Mouse (Mus musculus) liver, embryonic 15.5 days (tissue): ENCODE results near the gene Il1r1. TPM values are rescaled to one million over a fixed set of nuclear protein-coding genes. Genes with fewer than 3 reads are reported as not detected.
A peak's percentile ranks its signal among the peaks of the same experiment; 100 is the strongest.

Experiments
- ATAC-seq: fragments of 200-750 bp; cut with Nextera tagmentation; 2 replicates; pipeline ENCODE4 v1.8.0; 2017; ENCODE audit warnings: moderate number of reproducible peaks, mild to moderate bottlenecking, moderate library complexity; ENCODE audit not compliant: insufficient read depth
- H3K27ac ChIP-seq: fragments of 300-500 bp; sonication (generic); replicated peaks from 2 replicates; pipeline ENCODE4 v1.5.1; 2015; ENCODE audit warnings: mild to moderate bottlenecking, inconsistent platforms
- H3K27me3 ChIP-seq: fragments of 300-500 bp; sonication (generic); 2 replicates; pipeline ENCODE4 v1.6.1; 2015; ENCODE audit warnings: mild to moderate bottlenecking, inconsistent platforms
- H3K36me3 ChIP-seq: fragments of 300-500 bp; sonication (generic); replicated peaks from 2 replicates; pipeline ENCODE4 v1.6.1; 2015; ENCODE audit warnings: moderate library complexity, mild to moderate bottlenecking, inconsistent platforms
- H3K4me1 ChIP-seq: fragments of 300-500 bp; sonication (generic); replicated peaks from 2 replicates; pipeline ENCODE4 v1.6.1; 2015; ENCODE audit warnings: inconsistent platforms
- H3K4me2 ChIP-seq: fragments of 300-500 bp; sonication (generic); 2 replicates; pipeline ENCODE4 v1.6.1; 2015; ENCODE audit warnings: moderate library complexity, mild to moderate bottlenecking, inconsistent platforms
- H3K4me3 ChIP-seq: fragments of 300-500 bp; sonication (generic); replicated peaks from 2 replicates; pipeline ENCODE4 v1.5.1; 2015; ENCODE audit warnings: mild to moderate bottlenecking, inconsistent platforms
- H3K9ac ChIP-seq: fragments of 300-500 bp; sonication (generic); 2 replicates; pipeline ENCODE4 v1.6.1; 2015; ENCODE audit warnings: moderate library complexity, mild to moderate bottlenecking, inconsistent platforms
- H3K9me3 ChIP-seq: fragments of 300-500 bp; sonication (generic); replicated peaks from 2 replicates; pipeline ENCODE4 v1.6.1; 2016; ENCODE audit warnings: inconsistent platforms
- WGBS: fragments of 180-500 bp; shearing (Covaris S2); methylation state at CpG from one replicate; pipeline ENCODE4 v1.1.7; 2015; ENCODE audit warnings: mixed read lengths; ENCODE audit not compliant: insufficient replicate concordance; 5-methylcytosine and 5-hydroxymethylcytosine counted together
- polyA plus RNA-seq: library from polyadenylated mRNA; unstranded; fragments of >200 nt; fragmentation: Nextera tagmentation; extraction: Ambion mirVana; gene quantifications from 2 replicates; pipeline ENCODE4 v1.2.1, GENCODE M21; 2015

The Il1r1 gene
- polyA plus RNA-seq, 1 experiment from 2014 or later, result 7.5 TPM

- Histone ChIP-seq H3K4me1 (no peaks in the 10 kb centered on the region), H3K9me3 (no peaks in the 10 kb centered on the region), H3K27ac (0 out of 2 replicates have a peak overlapping the region, but pooled peaks have one; percentile 53), H3K4me2 (no peak overlapping the region), H3K9ac (no peak overlapping the region), H3K4me3 (no peak overlapping the region), H3K36me3 (no peaks in the 10 kb centered on the region), H3K27me3 (no peaks in the 10 kb centered on the region)
- ATAC-seq, result peak; percentile 25; the same call in 1 of the 2 replicates
- 69% methylated on average over 5 of the region's 5 CpGs for WGBS
Observed at GRCm38 (mm10) chr1:40253940-40254339, 29.1 kb downstream of the Il1r1 start.

DNA sequence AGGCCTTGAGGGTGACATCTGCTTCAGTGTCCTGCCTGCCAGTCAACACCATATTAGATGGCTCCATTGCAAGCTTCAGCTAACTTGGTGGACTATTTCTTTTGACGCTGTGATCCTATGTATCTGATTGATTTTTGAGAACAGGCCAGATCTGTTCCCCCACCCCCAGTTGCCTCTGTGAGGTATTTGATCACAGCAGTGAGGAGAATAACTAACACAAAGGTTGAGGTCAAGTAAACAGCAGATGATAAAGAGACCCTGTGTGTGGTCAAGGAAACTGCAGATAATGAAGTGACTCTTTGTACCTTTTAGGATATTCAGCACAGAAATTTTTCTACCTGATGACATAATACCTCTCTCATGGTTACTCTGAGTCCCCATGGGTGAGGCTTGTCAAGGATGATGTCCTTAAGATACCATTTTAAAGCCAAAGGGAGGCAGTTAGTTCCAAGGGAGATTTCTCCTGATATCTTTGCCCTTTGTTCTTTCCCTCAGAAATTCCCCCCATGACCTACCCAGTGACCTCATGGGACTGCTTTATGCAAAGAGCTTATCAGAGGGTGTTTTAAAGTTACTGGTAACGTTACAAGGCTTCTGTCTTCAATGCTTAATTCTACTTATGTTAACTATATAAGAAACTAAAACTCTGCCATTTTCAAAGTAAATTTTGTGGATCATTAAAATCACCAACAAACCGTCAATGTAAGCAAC, 29.6 kb downstream of the Il1r1 start:
- H3K4me3 ChIP-seq, result no peak overlapping the region
- 50% methylated on average over 3 of the region's 3 CpGs for WGBS
- no peaks in the 10 kb centered on the region for H3K4me1 ChIP-seq
- peak; percentile 63 for ATAC-seq
- H3K36me3 ChIP-seq, result no peaks in the 10 kb centered on the region
- peak overlapping the region; percentile 53; the same call in 1 of the 2 replicates for H3K27ac ChIP-seq
- no peaks in the 10 kb centered on the region for H3K27me3 ChIP-seq
- H3K9me3 ChIP-seq, result no peaks in the 10 kb centered on the region
- no peak overlapping the region for H3K4me2 ChIP-seq
- no peak overlapping the region for H3K9ac ChIP-seq

DNA sequence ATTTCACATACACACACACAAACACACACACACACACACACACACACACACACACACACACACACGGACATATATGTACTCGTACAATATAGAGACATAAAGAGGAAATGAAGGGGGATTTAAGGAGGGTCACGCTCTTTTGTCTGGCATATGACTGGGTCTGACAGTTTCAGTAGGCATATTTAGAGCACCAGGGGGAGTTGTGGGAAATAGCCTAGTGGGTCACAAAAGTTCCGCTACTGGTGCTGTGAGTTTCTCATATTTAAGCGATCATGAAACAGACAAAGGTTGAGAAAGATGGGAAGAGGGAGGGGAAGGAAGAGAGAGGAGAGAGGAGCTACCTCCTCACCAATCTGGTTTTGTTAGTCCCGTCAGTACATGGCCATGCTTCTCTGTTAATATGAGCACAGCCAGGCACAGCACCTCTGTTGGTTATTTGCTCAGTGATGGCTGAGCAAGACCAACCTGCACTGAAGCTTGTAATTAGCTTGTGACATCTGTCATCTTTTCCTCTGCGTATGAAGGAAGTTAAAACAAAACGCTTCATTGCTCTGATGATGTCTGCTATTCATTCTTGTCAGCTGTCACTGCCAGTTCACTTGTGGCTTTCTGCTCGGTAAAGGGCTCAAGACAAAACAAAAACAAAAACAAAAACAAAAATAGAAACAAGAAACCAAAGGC, 37.7 kb downstream of the Il1r1 start:
- 44% methylated on average over 9 of the region's 9 CpGs for WGBS
- Histone ChIP-seq H3K4me1 (peaks cover 22% of the 10 kb centered on the region), H3K9ac (no peak overlapping the region), H3K36me3 (no peaks in the 10 kb centered on the region), H3K9me3 (no peaks in the 10 kb centered on the region), H3K4me2 (no peak overlapping the region), H3K27ac (no peak overlapping the region), H3K4me3 (no peak overlapping the region), H3K27me3 (peaks cover 33% of the 10 kb centered on the region)
- ATAC-seq, result no peak

- WGBS, result 16% methylated on average over 7 of the region's 7 CpGs
- no peaks in the 10 kb centered on the region for H3K9me3 ChIP-seq
- no peak overlapping the region for H3K4me3 ChIP-seq
- peaks cover 22% of the 10 kb centered on the region for H3K4me1 ChIP-seq
- no peak for ATAC-seq
- H3K27me3 ChIP-seq, result peaks cover 33% of the 10 kb centered on the region
- H3K36me3 ChIP-seq, result no peaks in the 10 kb centered on the region
- no peak overlapping the region for H3K27ac ChIP-seq
- no peak overlapping the region for H3K4me2 ChIP-seq
- H3K9ac ChIP-seq, result no peak overlapping the region
Observed at GRCm38 (mm10) chr1:40263122-40263498, 38.2 kb downstream of the Il1r1 start.

- Histone ChIP-seq H3K4me1 (peaks cover 22% of the 10 kb centered on the region), H3K27me3 (peaks cover 33% of the 10 kb centered on the region), H3K4me2 (no peak overlapping the region), H3K36me3 (no peaks in the 10 kb centered on the region), H3K9me3 (no peaks in the 10 kb centered on the region), H3K27ac (no peak overlapping the region), H3K9ac (no peak overlapping the region), H3K4me3 (no peak overlapping the region)
- 68% methylated on average over 8 of the region's 8 CpGs for WGBS
- ATAC-seq, result no peak
Observed at GRCm38 (mm10) chr1:40263679-40264078, 38.8 kb downstream of the Il1r1 start.

GRCm38 (mm10) chr1:40265301-40265835, 40.5 kb downstream of the Il1r1 start:
- H3K27me3 ChIP-seq, result peaks cover 33% of the 10 kb centered on the region
- H3K9ac ChIP-seq, result no peak overlapping the region
- no peaks in the 10 kb centered on the region for H3K9me3 ChIP-seq
- no peaks in the 10 kb centered on the region for H3K36me3 ChIP-seq
- no peak overlapping the region for H3K4me2 ChIP-seq
- 32% methylated on average over 6 of the region's 6 CpGs for WGBS
- H3K27ac ChIP-seq, result no peak overlapping the region
- no peak overlapping the region for H3K4me3 ChIP-seq
- ATAC-seq, result no peak
- peaks cover 26% of the 10 kb centered on the region for H3K4me1 ChIP-seq

DNA sequence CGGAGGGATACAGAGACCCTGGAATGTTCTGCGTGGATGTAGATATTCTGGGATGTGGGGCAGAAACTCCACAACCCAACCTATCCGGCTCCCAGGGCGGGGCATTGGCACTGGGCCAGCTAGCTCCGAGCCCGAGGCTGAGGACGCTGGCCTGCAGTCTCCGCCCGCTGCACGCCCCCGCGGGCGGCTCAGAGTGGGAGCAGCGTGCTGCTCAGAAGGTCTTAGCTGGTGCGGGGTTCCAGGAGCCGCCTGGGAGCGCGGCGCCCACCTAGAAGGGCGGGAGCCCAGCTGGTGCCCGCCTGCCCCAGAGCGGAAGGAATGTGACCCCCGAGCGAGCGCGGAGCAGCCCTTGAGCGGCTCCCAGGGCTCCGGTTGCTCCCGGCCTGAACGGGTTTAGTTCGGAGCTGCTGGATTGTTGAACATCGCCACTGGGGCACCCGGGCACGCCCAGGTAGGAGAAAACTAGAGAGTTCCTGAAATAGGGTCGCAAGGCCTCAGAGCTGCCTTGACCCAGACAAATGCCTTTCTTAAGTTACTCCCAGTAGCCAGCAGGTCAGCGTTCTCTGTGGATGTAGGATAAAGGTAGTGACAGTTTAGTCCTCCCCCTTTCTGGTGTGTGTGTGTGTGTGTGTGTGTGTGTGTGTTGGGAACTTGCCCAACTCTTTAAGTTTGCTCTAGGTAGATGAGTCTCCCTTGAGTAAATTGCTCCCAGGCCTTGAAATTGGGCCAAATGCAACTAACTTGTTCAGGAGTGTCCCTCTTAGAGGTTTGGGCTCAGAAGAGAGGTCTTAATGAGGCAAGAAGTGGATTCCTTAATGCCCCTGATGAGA, 41.8 kb downstream of the Il1r1 start:
- ATAC-seq, result peak; percentile 57
- WGBS, result 5% methylated on average over 36 of the region's 36 CpGs
- Histone ChIP-seq H3K4me1 (peaks cover 32% of the 10 kb centered on the region), H3K4me3 (peak overlapping the region; percentile 55), H3K36me3 (no peaks in the 10 kb centered on the region), H3K9ac (peak overlapping the region; percentile 50; the same call in 1 of the 2 replicates), H3K9me3 (no peaks in the 10 kb centered on the region), H3K27me3 (peaks cover 33% of the 10 kb centered on the region), H3K4me2 (peak overlapping the region; percentile 57), H3K27ac (peak overlapping the region; percentile 55; the same call in 1 of the 2 replicates)

- peaks cover 33% of the 10 kb centered on the region for H3K27me3 ChIP-seq
- 65% methylated on average over 6 of the region's 6 CpGs for WGBS
- H3K4me1 ChIP-seq, result peaks cover 27% of the 10 kb centered on the region
- no peak overlapping the region for H3K9ac ChIP-seq
- no peak overlapping the region for H3K27ac ChIP-seq
- H3K36me3 ChIP-seq, result no peaks in the 10 kb centered on the region
- H3K4me3 ChIP-seq, result peak overlapping the region; percentile 55; the same call in 1 of the 2 replicates
- H3K4me2 ChIP-seq, result peak overlapping the region; percentile 57
- no peaks in the 10 kb centered on the region for H3K9me3 ChIP-seq
- no peak for ATAC-seq
Observed at GRCm38 (mm10) chr1:40267846-40268245, 43.0 kb downstream of the Il1r1 start.

DNA sequence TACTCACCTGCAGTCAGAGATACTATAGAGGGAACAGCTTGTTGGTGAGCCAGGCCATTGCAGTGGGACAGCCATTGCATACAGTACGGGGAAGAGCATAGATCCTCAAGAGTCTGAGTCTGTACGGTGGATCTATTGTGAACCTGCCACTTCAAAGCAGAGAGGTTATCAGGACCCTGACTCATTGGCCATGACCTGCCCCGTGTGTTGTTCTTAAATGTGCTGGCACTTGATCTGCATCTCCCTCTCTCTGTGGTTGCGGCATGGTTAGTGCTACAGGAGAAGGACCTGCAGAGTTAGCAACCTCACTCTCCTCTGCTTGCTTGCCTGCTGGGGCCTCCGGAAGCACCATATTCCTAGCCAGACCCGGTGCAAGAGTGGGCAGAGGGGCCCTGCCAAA, 43.7 kb downstream of the Il1r1 start:
- H3K9ac ChIP-seq, result no peak overlapping the region
- H3K9me3 ChIP-seq, result no peaks in the 10 kb centered on the region
- peaks cover 33% of the 10 kb centered on the region for H3K27me3 ChIP-seq
- no peak overlapping the region for H3K27ac ChIP-seq
- peaks cover 23% of the 10 kb centered on the region for H3K4me1 ChIP-seq
- H3K4me3 ChIP-seq, result 0 out of 2 replicates have a peak overlapping the region, but pooled peaks have one; percentile 9
- H3K36me3 ChIP-seq, result no peaks in the 10 kb centered on the region
- peak overlapping the region; percentile 57 for H3K4me2 ChIP-seq
- ATAC-seq, result no peak
- WGBS, result 50% methylated on average over 6 of the region's 6 CpGs

DNA sequence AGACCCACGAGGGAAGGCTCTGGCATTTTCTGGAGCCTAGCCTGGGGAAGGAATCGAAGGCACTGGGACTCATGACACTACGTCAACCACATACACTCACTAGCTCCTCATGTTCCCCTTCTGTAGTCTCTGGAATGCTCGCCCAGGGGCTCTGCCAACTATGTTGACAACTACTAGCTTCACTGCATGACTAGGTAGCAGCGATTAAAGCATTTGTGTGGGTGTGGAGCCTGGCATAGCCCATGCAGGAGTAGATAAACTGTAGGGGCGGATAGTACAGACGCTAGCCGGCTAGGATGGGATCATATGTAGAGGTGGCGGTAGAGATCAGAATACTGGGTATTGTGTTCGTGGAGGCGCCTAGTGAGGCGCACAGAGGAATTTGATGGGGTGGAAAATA, 45.5 kb downstream of the Il1r1 start:
- Histone ChIP-seq H3K4me2 (no peak overlapping the region), H3K36me3 (no peaks in the 10 kb centered on the region), H3K27ac (no peak overlapping the region), H3K4me1 (peaks cover 22% of the 10 kb centered on the region), H3K4me3 (no peak overlapping the region), H3K9ac (no peak overlapping the region), H3K27me3 (peaks cover 22% of the 10 kb centered on the region), H3K9me3 (no peaks in the 10 kb centered on the region)
- ATAC-seq, result 0 out of 2 replicates have a peak, but pooled peaks have one; percentile 19
- WGBS, result 57% methylated on average over 12 of the region's 12 CpGs
